Mouse (Mus musculus): Measurements from ENCODE around the gene Adarb2.

DNA sequence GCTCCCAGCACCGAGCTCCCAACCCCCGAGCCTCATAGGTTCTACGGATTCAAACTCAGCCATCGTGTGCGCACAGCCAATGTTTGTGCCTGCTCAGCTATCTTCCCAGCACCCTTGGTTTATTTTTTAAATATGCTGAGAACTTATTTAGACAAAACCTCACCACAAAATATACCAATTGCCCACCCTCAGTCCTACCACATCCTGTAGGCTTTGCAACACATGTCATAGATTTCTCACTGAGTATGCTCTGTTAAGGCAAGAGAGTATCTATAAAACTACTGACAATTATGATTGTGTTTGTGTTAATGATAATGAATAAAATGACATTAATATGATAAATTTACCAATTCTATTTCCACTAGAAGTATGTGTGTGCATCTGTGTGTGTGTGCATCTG is 540.1 kb downstream of the Adarb2 start:
- TF ChIP-seq CTCF (conservative IDR thresholded peaks at IDR 0.05; ENCODE audit: insufficient read depth, insufficient read length, low read depth, low read length) (no peak), POLR2A (IDR thresholded peaks at IDR 0.05; ENCODE audit: low read depth, low read length) (no peak)
